Mouse (Mus musculus): ENCODE results near the gene Zbtb20.

Gene Zbtb20

GRCm38 (mm10) chr16:42875852-42875980 lies at the start of gene Zbtb20:
TSS of gene Zbtb20 (plus strand) at chr16:42875881.
- no peak for DNase-seq

GRCm38 (mm10) chr16:42835940-42836339 lies 39.7 kb upstream of the Zbtb20 start:
- DNase-seq, result no peak

- DNase-seq, result no peak
Observed at GRCm38 (mm10) chr16:42836404-42837120, 39.1 kb upstream of the Zbtb20 start.

GRCm38 (mm10) chr16:42838226-42838625 lies 37.5 kb upstream of the Zbtb20 start:
- no peak for DNase-seq

- no peak for DNase-seq
Observed at GRCm38 (mm10) chr16:42857564-42858183, 18.0 kb upstream of the Zbtb20 start.

- no peak for DNase-seq
Observed at GRCm38 (mm10) chr16:42859251-42859650, 16.4 kb upstream of the Zbtb20 start.

- no peak for DNase-seq
Observed at GRCm38 (mm10) chr16:42863231-42863630, 12.4 kb upstream of the Zbtb20 start.

- no peak for DNase-seq
Observed at GRCm38 (mm10) chr16:42866061-42866460, 9.6 kb upstream of the Zbtb20 start.

- no peak for DNase-seq
Observed at GRCm38 (mm10) chr16:42872101-42872500, 3.6 kb upstream of the Zbtb20 start.

GRCm38 (mm10) chr16:42873942-42874341 lies 1.7 kb upstream of the Zbtb20 start:
- DNase-seq, result no peak

GRCm38 (mm10) chr16:42874456-42874855 lies 1.2 kb upstream of the Zbtb20 start:
- peak; percentile 49 for DNase-seq

GRCm38 (mm10) chr16:42874910-42875851 lies 500 bp upstream of the Zbtb20 start:
- DNase-seq, result peak; percentile 98

GRCm38 (mm10) chr16:42876021-42877000 lies 630 bp downstream of the Zbtb20 start:
- DNase-seq, result peak; percentile 77

GRCm38 (mm10) chr16:42880046-42880445 lies 4.4 kb downstream of the Zbtb20 start:
- DNase-seq, result no peak

- DNase-seq, result no peak
Observed at GRCm38 (mm10) chr16:42885538-42885937, 9.9 kb downstream of the Zbtb20 start.

GRCm38 (mm10) chr16:42885964-42886363 lies 10.3 kb downstream of the Zbtb20 start:
- DNase-seq, result no peak

GRCm38 (mm10) chr16:42897125-42897693 lies 21.5 kb downstream of the Zbtb20 start:
- no peak for DNase-seq

- no peak for DNase-seq
Observed at GRCm38 (mm10) chr16:42900328-42900727, 24.6 kb downstream of the Zbtb20 start.

- peak; percentile 58 for DNase-seq
Observed at GRCm38 (mm10) chr16:42907283-42907701, 31.6 kb downstream of the Zbtb20 start.

GRCm38 (mm10) chr16:42908381-42908780 lies 32.7 kb downstream of the Zbtb20 start:
- DNase-seq, result no peak

- DNase-seq, result no peak
Observed at GRCm38 (mm10) chr16:42908896-42909295, 33.2 kb downstream of the Zbtb20 start.

- no peak for DNase-seq
Observed at GRCm38 (mm10) chr16:42910016-42910415, 34.3 kb downstream of the Zbtb20 start.

Data from lung, postnatal 14 days (tissue).